Comparison of ENCODE assay signal across 1 mouse cellular context in the genomic region with DNA sequence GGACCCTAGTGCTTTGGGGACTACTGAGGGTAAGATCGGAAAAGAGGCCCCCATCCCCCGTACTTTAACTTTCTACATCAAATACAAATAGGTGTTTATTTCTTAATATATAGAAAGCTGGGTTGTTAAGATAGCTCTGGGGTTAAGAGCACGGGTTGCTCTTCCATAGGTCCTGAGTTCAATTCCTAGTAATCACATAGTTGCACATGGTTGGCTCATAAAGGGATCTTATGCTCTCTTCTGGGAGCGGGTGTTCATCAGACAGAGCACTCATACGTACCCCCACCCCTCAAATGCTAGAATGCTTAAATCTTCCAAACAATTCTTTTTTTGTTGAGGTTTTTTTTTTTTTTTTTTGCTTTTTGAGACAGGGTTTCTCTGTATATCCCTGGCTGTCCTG.
TF ChIP-seq lines count a peak whose summit lies in the region.

No protein-coding gene starts in this region.

TF ChIP-seq in MEL, 35 proteins besides CTCF, POLR2A, EP300 and RAD21:
- TF ChIP-seq SMC3 (IDR thresholded peaks at IDR 0.05; ENCODE audit: low read depth, low read length) (no peak), UBTF (IDR thresholded peaks at IDR 0.05; ENCODE audit: borderline replicate concordance, insufficient read depth, low read depth, low read length) (no peak), NELFE (IDR thresholded peaks at IDR 0.05; ENCODE audit: low read depth, low read length) (no peak), ZC3H11A (IDR thresholded peaks at IDR 0.05; ENCODE audit: low read depth, low read length) (no peak), ZNF384 (IDR thresholded peaks at IDR 0.05; ENCODE audit: low read depth, low read length) (no peak; the same call in 1 of the 2 replicates), GATA1 (IDR thresholded peaks at IDR 0.05; ENCODE audit: low read depth, low read length) (no peak), KAT2A (conservative IDR thresholded peaks at IDR 0.05; ENCODE audit: low read depth, low read length) (no peak), MAFK (IDR thresholded peaks at IDR 0.05; ENCODE audit: borderline replicate concordance, low read depth, low read length) (no peak), USF2 (IDR thresholded peaks at IDR 0.05; ENCODE audit: borderline replicate concordance in 1 of 2, insufficient read depth in 1 of 2, low read depth in 1 of 2, low read length in 2 of 2) (no peak)
